Mouse (Mus musculus) hindbrain, embryonic 11.5 days (tissue): ENCODE measurements around the gene Trappc6b. TPM values are rescaled to one million over a fixed set of nuclear protein-coding genes. Genes with fewer than 3 reads are reported as not detected.
"Not testable (repeated sequence)": the region's sequence is repeated elsewhere in the genome, so short reads cannot be mapped to it uniquely, and the experiment has no call there.

ENCODE experiments used
- ATAC-seq: fragments of 200-750 bp; cut with Nextera tagmentation; 2 replicates; pipeline ENCODE4 v1.8.0; 2017; ENCODE audit warnings: mild to moderate bottlenecking, moderate TSS enrichment, moderate library complexity; ENCODE audit not compliant: low FRiP score
- DNase-seq: peaks from one replicate; pipeline ENCODE4 v3.0.0-alpha.2; 2015; ENCODE audit warnings: low spot score
- H3K27ac ChIP-seq: fragments of 300-500 bp; sonication (generic); 2 replicates; pipeline ENCODE4 v1.5.1; 2014; ENCODE audit warnings: mild to moderate bottlenecking, low read depth, low read length
- H3K27me3 ChIP-seq: fragments of 300-500 bp; sonication (generic); 2 replicates; pipeline ENCODE4 v1.6.1; 2014; ENCODE audit warnings: mild to moderate bottlenecking, low read length, moderate library complexity, mixed read lengths; ENCODE audit not compliant: control insufficient read depth, insufficient read depth
- H3K36me3 ChIP-seq: fragments of 300-500 bp; sonication (generic); 2 replicates; pipeline ENCODE4 v1.6.1; 2014; ENCODE audit warnings: mild to moderate bottlenecking, low read length, moderate library complexity, mixed read lengths; ENCODE audit not compliant: control insufficient read depth, insufficient read depth
- H3K4me1 ChIP-seq: fragments of 300-500 bp; sonication (generic); replicated peaks from 2 replicates; pipeline ENCODE4 v1.6.1; 2014; ENCODE audit warnings: low read length, mixed read lengths; ENCODE audit not compliant: control insufficient read depth, insufficient read depth
- H3K4me2 ChIP-seq: fragments of 300-500 bp; sonication (generic); replicated peaks from 2 replicates; pipeline ENCODE4 v1.6.1; 2014; ENCODE audit warnings: mild to moderate bottlenecking, low read depth, low read length
- H3K4me3 ChIP-seq: fragments of 300-500 bp; sonication (generic); 2 replicates; pipeline ENCODE4 v1.5.1; 2014; ENCODE audit warnings: low read depth, low read length
- H3K9ac ChIP-seq: fragments of 300-500 bp; sonication (generic); 2 replicates; pipeline ENCODE4 v1.6.1; 2014; ENCODE audit warnings: low read depth, low read length
- H3K9me3 ChIP-seq: fragments of 300-500 bp; sonication (generic); 2 replicates; pipeline ENCODE4 v1.6.1; 2016; ENCODE audit warnings: low read length; ENCODE audit not compliant: control insufficient read depth
- WGBS: fragments of 180-500 bp; shearing (Covaris S2); extraction: QIAGEN DNeasy Blood & Tissue Kit; methylation state at CpG from one replicate; pipeline ENCODE4 v1.1.7; 2014; 5-methylcytosine and 5-hydroxymethylcytosine counted together
- polyA plus RNA-seq: library from polyadenylated mRNA; unstranded; fragments of >200 nt; fragmentation: Nextera tagmentation; extraction: Ambion mirVana; gene quantifications from 2 replicates; pipeline ENCODE4 v1.2.1, GENCODE M21; 2014

The Trappc6b gene
- polyA plus RNA-seq, 1 experiment from 2014 or later, result 83.6 TPM

- Histone ChIP-seq H3K4me2 (no peak overlapping the region), H3K27ac (no peak overlapping the region), H3K27me3 (no peaks in the 10 kb centered on the region), H3K4me3 (no peak overlapping the region), H3K4me1 (no peaks in the 10 kb centered on the region), H3K9me3 (no peaks in the 10 kb centered on the region), H3K9ac (no peak overlapping the region), H3K36me3 (peaks cover 5% of the 10 kb centered on the region; the same call in 1 of the 2 replicates)
- no peak for DNase-seq
- ATAC-seq, result no peak
- WGBS, result 77% methylated on average over 8 of the region's 8 CpGs
Observed at GRCm38 (mm10) chr12:59064837-59065236, 3.6 kb upstream of the Trappc6b start.

- no peaks in the 10 kb centered on the region for H3K9me3 ChIP-seq
- H3K36me3 ChIP-seq, result no peaks in the 10 kb centered on the region
- no peak overlapping the region for H3K27ac ChIP-seq
- peak overlapping the region; percentile 84 for H3K4me3 ChIP-seq
- WGBS, result 73% methylated on average over 4 of the region's 4 CpGs
- ATAC-seq (no peak), DNase-seq (no peak)
- no peaks in the 10 kb centered on the region for H3K4me1 ChIP-seq
- peak overlapping the region; percentile 88; the same call in 1 of the 2 replicates for H3K9ac ChIP-seq
- H3K4me2 ChIP-seq, result peak overlapping the region; percentile 37
- no peaks in the 10 kb centered on the region for H3K27me3 ChIP-seq
Observed at GRCm38 (mm10) chr12:59060322-59060721, 950 bp downstream of the Trappc6b start.

GRCm38 (mm10) chr12:59058242-59058641 lies 3.0 kb downstream of the Trappc6b start:
- H3K27ac ChIP-seq, H3K27me3 ChIP-seq, ATAC-seq, H3K4me1 ChIP-seq, H3K4me3 ChIP-seq, DNase-seq, H3K9ac ChIP-seq, H3K36me3 ChIP-seq, H3K4me2 ChIP-seq, H3K9me3 ChIP-seq: not testable (repeated sequence)
- 88% methylated on average over 5 of the region's 5 CpGs for WGBS

- H3K27ac ChIP-seq, result no peak overlapping the region
- ATAC-seq (no peak), DNase-seq (no peak)
- 98% methylated on average over 11 of the region's 11 CpGs for WGBS
- H3K36me3 ChIP-seq, result peaks cover 2% of the 10 kb centered on the region; the same call in 1 of the 2 replicates
- no peaks in the 10 kb centered on the region for H3K9me3 ChIP-seq
- no peak overlapping the region for H3K9ac ChIP-seq
- H3K4me1 ChIP-seq, result no peaks in the 10 kb centered on the region
- H3K4me3 ChIP-seq, result no peak overlapping the region
- no peak overlapping the region for H3K4me2 ChIP-seq
- no peaks in the 10 kb centered on the region for H3K27me3 ChIP-seq
Observed at GRCm38 (mm10) chr12:59056222-59056621, 5.0 kb downstream of the Trappc6b start.

GRCm38 (mm10) chr12:59055196-59055850 lies 5.9 kb downstream of the Trappc6b start:
- H3K27me3 ChIP-seq, result no peaks in the 10 kb centered on the region
- H3K4me2 ChIP-seq, result no peak overlapping the region
- no peak overlapping the region for H3K4me3 ChIP-seq
- 84% methylated on average over 4 of the region's 4 CpGs for WGBS
- no peaks in the 10 kb centered on the region for H3K4me1 ChIP-seq
- DNase-seq, result no peak
- ATAC-seq, result no peak
- peaks cover 2% of the 10 kb centered on the region; the same call in 1 of the 2 replicates for H3K36me3 ChIP-seq
- H3K9me3 ChIP-seq, result no peaks in the 10 kb centered on the region
- H3K27ac ChIP-seq, result no peak overlapping the region
- H3K9ac ChIP-seq, result no peak overlapping the region

- Histone ChIP-seq H3K4me2 (no peak overlapping the region), H3K36me3 (peaks cover 2% of the 10 kb centered on the region; the same call in 1 of the 2 replicates), H3K27me3 (no peaks in the 10 kb centered on the region), H3K9me3 (no peaks in the 10 kb centered on the region), H3K27ac (no peak overlapping the region), H3K9ac (no peak overlapping the region), H3K4me3 (no peak overlapping the region), H3K4me1 (no peaks in the 10 kb centered on the region)
- DNase-seq (no peak), ATAC-seq (no peak)
Observed at GRCm38 (mm10) chr12:59053976-59054375, 7.3 kb downstream of the Trappc6b start.

- Histone ChIP-seq H3K4me2 (no peak overlapping the region), H3K27me3 (no peaks in the 10 kb centered on the region), H3K4me1 (no peaks in the 10 kb centered on the region), H3K36me3 (peaks cover 2% of the 10 kb centered on the region; the same call in 1 of the 2 replicates), H3K4me3 (no peak overlapping the region), H3K27ac (no peak overlapping the region), H3K9me3 (no peaks in the 10 kb centered on the region), H3K9ac (no peak overlapping the region)
- no peak for DNase-seq
- WGBS, result 97% methylated on average over 5 of the region's 5 CpGs
- ATAC-seq, result no peak
Observed at GRCm38 (mm10) chr12:59053166-59053565, 8.1 kb downstream of the Trappc6b start.

GRCm38 (mm10) chr12:59052470-59052869 lies 8.8 kb downstream of the Trappc6b start:
- Histone ChIP-seq H3K27me3 (no peaks in the 10 kb centered on the region), H3K4me2 (no peak overlapping the region), H3K36me3 (peaks cover 2% of the 10 kb centered on the region; the same call in 1 of the 2 replicates), H3K27ac (no peak overlapping the region), H3K4me3 (no peak overlapping the region), H3K4me1 (no peaks in the 10 kb centered on the region), H3K9me3 (no peaks in the 10 kb centered on the region), H3K9ac (no peak overlapping the region)
- WGBS, result 88% methylated on average over 3 of the region's 3 CpGs
- no peak for ATAC-seq
- no peak for DNase-seq

GRCm38 (mm10) chr12:59040851-59041250 lies 20.4 kb downstream of the Trappc6b start:
- H3K9me3 ChIP-seq, result no peaks in the 10 kb centered on the region
- 0 out of 2 replicates have a peak, but pooled peaks cover 2% of the 10 kb centered on the region for H3K36me3 ChIP-seq
- ATAC-seq (0 out of 2 replicates have a peak, but pooled peaks have one; percentile 27), DNase-seq (no peak)
- no peaks in the 10 kb centered on the region for H3K4me1 ChIP-seq
- WGBS, result 30% methylated on average over 7 of the region's 7 CpGs
- H3K4me3 ChIP-seq, result no peak overlapping the region
- no peaks in the 10 kb centered on the region for H3K27me3 ChIP-seq
- no peak overlapping the region for H3K4me2 ChIP-seq
- H3K9ac ChIP-seq, result no peak overlapping the region
- no peak overlapping the region for H3K27ac ChIP-seq
